Mouse (Mus musculus) ES-E14 (cell line): ENCODE measurements at regions not wholly inside any gene's neighbourhood (a gene's known extent, or its start where the extent isn't known, plus 50 kb on each side); places are given as distances from the start of the nearest gene placed in this dataset.

Experiments used
- DNase-seq: peaks from one replicate; pipeline ENCODE4 v3.0.0-alpha.2; 2013; ENCODE audit warnings: low read depth, low spot score
- H3K27ac ChIP-seq: 2 replicates; pipeline ENCODE4 v1.5.1; 2012; ENCODE audit warnings: low read depth, mild to moderate bottlenecking, low read length, moderate library complexity, mixed read lengths; ENCODE audit not compliant: poor library complexity, insufficient read depth, severe bottlenecking
- H3K36me3 ChIP-seq: 2 replicates; pipeline ENCODE4 v1.6.1; 2012; ENCODE audit warnings: mild to moderate bottlenecking, low read length, moderate library complexity, mixed read lengths; ENCODE audit not compliant: control insufficient read depth, poor library complexity, insufficient read depth, severe bottlenecking
- H3K4me1 ChIP-seq, 2 experiments: fragments of 150-350 bp in 1 of 2; sonication (generic) in 1 of 2; 2 replicates each; pipeline ENCODE4 v1.6.1; 2012; ENCODE audit warnings: low read length in 2 of 2, mild to moderate bottlenecking in 1 of 2, mixed read lengths in 1 of 2; ENCODE audit not compliant: control insufficient read depth in 2 of 2, insufficient read depth in 2 of 2, poor library complexity in 1 of 2
- H3K4me3 ChIP-seq, 2 experiments: fragments of 150-350 bp in 1 of 2; sonication (generic) in 1 of 2; 2 replicates each; pipeline ENCODE4 v1.5.1; 2012; ENCODE audit warnings: low read length in 2 of 2, low read depth in 1 of 2, mild to moderate bottlenecking in 1 of 2, mixed read lengths in 1 of 2; ENCODE audit not compliant: insufficient read depth in 1 of 2, poor library complexity in 1 of 2, severe bottlenecking in 1 of 2
- H3K9ac ChIP-seq: 2 replicates; pipeline ENCODE4 v1.6.1; 2012; ENCODE audit warnings: low read depth, mild to moderate bottlenecking, low read length, mixed read lengths; ENCODE audit not compliant: poor library complexity, insufficient read depth, severe bottlenecking
- H3K9me3 ChIP-seq: fragments of 150-350 bp; sonication (generic); 2 replicates; pipeline ENCODE4 v1.6.1; 2012; ENCODE audit warnings: low read depth, mild to moderate bottlenecking, low read length; ENCODE audit not compliant: control insufficient read depth, insufficient read depth
- CHD2 ChIP-seq: IDR thresholded peaks from 2 replicates; pipeline ENCODE4 v1.6.1; 2014; ENCODE audit warnings: mild to moderate bottlenecking, low read depth, low read length, inconsistent platforms
- HCFC1 ChIP-seq: IDR thresholded peaks from 2 replicates; pipeline ENCODE4 v1.6.1; 2012; ENCODE audit warnings: low read length, inconsistent platforms, borderline replicate concordance; ENCODE audit not compliant: insufficient read depth
- MAFK ChIP-seq: IDR thresholded peaks from 2 replicates; pipeline ENCODE4 v1.6.1; 2014; ENCODE audit warnings: mild to moderate bottlenecking, low read depth, low read length, inconsistent platforms; ENCODE audit not compliant: insufficient read depth
- ZC3H11A ChIP-seq: IDR thresholded peaks from 2 replicates; pipeline ENCODE4 v1.6.1; 2012; ENCODE audit warnings: low read depth, mild to moderate bottlenecking, inconsistent platforms, low read length, borderline replicate concordance
- ZNF384 ChIP-seq: IDR thresholded peaks from 2 replicates; pipeline ENCODE4 v1.6.1; 2012; ENCODE audit warnings: low read depth, low read length, inconsistent platforms
- in situ Hi-C, 2 experiments: fragments of 600-800 bp; cut with MboI; formaldehyde crosslinking; loops; one replicate each; pipeline ENCODE4 v1.15.1; 2025; ENCODE audit warnings: low sequenced_read_pairs in 2 of 2, inconsistent platforms in 1 of 2; ENCODE audit not compliant: unreplicated experiment in 2 of 2

DNA sequence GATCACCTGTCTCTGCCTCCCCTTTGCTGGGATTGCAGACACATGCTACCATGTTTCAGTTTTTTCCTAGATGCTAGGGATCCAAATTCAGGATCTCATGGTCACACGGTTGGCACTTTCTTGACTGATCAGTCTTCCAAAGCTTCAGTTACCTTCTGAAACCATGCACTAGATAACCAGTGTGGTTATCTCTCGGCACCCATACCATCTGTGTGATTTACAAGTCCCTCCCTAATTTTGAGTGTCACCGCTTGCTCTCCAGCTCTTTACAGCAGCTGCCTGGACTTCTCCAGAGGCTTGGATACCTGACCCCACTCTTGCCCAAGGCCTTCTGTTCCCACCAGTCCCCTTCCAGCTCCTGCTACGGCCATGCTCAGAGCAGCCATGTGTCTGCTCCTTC lies 130.6 kb upstream of the Nfe2l3 start:
- in situ Hi-C loops, result no loop called here
- H3K4me1 ChIP-seq, result no peaks in the 10 kb centered on the region
- TF ChIP-seq CHD2, result no peak
- no peak for TF ChIP-seq MAFK
- no peak for TF ChIP-seq HCFC1
- TF ChIP-seq ZC3H11A, result no peak
- TF ChIP-seq ZNF384, result no peak

DNA sequence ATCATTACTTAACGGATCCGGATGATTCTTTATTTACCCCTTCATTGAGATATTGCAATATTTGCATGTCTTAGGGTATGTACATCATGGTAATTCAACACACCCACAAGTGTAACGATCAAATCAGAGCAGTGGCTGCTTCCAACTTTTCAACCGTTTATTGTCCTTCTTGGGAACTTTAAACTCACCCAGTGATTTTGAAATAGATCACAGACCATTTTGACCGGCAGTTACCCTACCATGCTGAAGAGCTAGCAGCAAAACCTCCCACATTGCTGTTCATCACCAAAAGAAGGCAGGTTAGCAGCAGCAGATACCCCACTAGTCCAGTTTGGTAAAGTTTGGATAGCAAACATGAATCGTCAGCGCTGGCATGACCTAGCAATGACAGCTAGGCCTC lies 130.2 kb upstream of the Nfe2l3 start:
- no peaks in the 10 kb centered on the region for H3K36me3 ChIP-seq
- in situ Hi-C loops, result no loop called here
- H3K9me3 ChIP-seq, result no peaks in the 10 kb centered on the region
- H3K4me3 ChIP-seq, result no peak overlapping the region
- no peak overlapping the region for H3K9ac ChIP-seq
- DNase-seq, result no peak
- H3K27ac ChIP-seq, result no peak overlapping the region
- TF ChIP-seq MAFK (no peak), ZC3H11A (no peak), CHD2 (no peak), HCFC1 (no peak), ZNF384 (no peak)
- H3K4me1 ChIP-seq, result no peaks in the 10 kb centered on the region

More for the DNA sequence above, 130.6 kb upstream of the Nfe2l3 start:
- Histone ChIP-seq H3K9me3 (no peaks in the 10 kb centered on the region), H3K9ac (no peak overlapping the region), H3K4me3 (no peak overlapping the region), H3K36me3 (no peaks in the 10 kb centered on the region), H3K27ac (no peak overlapping the region)
- DNase-seq, result no peak

GRCm38 (mm10) chr6:51318341-51318740 lies 114.1 kb upstream of the Nfe2l3 start:
- no peak for DNase-seq
- H3K27ac ChIP-seq, result no peak overlapping the region
- TF ChIP-seq CHD2 (no peak), ZNF384 (no peak), ZC3H11A (no peak), HCFC1 (no peak), MAFK (no peak)
- in situ Hi-C loops, result no loop called here
- no peaks in the 10 kb centered on the region for H3K36me3 ChIP-seq
- H3K4me3 ChIP-seq, result no peak overlapping the region
- H3K4me1 ChIP-seq, result no peaks in the 10 kb centered on the region
- no peak overlapping the region for H3K9ac ChIP-seq
- no peaks in the 10 kb centered on the region for H3K9me3 ChIP-seq

DNA sequence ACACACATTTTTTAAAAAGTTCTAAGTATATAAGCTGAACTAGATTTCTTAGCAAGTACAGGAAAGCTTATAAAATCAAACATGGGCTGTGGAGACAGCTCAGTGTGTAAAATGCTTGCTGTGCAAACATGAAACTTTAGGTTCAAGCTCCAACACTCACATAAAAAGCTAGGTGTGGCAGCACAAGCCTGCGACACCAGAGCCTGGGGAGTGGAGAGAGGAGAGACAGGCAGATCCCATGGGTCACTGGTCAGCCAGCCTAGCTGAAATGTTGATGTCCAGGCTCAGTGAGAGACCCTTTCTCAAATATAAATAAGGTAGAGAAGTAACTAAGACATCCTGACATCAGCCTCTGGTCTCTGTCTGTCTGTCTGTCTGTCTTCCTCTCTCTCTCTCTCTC lies 112.5 kb upstream of the Nfe2l3 start:
- DNase-seq, result no peak
- TF ChIP-seq ZC3H11A, result no peak
- TF ChIP-seq MAFK, result no peak
- TF ChIP-seq HCFC1, result no peak
- TF ChIP-seq ZNF384, result no peak
- TF ChIP-seq CHD2, result no peak
- Histone ChIP-seq H3K27ac (no peak overlapping the region), H3K36me3 (no peaks in the 10 kb centered on the region), H3K4me3 (no peak overlapping the region), H3K4me1 (no peaks in the 10 kb centered on the region), H3K9ac (no peak overlapping the region), H3K9me3 (no peaks in the 10 kb centered on the region)
- in situ Hi-C loops, result no loop called here

DNA sequence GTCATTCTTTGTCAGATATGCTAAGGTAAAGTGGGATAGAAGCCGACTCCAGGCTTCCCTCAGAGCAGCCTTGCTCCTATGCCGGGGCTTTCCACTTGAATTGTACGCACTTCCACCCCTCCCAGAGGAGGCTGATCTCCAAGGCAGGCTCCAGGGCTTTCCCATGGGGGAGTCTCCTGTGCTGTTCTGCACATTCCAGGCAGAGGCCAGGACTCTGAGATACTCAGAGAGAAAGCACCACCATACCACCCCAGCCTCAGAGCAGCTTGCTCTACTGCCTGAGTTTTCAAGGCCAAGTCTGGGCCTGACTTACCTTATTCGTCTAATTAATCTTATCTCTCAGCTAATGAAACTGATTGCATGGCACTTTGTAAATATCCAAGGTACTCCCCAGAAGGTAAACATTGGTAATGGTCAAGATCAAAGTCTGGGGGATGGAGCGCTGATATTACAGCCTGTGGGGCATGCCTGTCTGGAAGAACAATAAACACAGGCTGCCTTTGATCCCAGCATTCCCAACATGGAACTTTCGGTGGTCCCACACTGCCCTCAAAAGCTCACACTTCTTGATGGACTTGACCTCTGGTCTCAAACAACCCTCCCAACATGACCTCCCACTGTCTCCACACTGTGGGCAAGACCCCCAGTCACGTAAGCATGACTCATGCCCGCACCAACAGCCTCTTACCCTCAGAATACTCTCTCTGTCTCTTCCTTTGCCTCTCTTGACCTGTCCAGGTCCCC lies 111.6 kb upstream of the Nfe2l3 start:
- in situ Hi-C loops, result no loop called here
- Histone ChIP-seq H3K4me1 (no peaks in the 10 kb centered on the region), H3K27ac (no peak overlapping the region), H3K9ac (no peak overlapping the region), H3K4me3 (no peak overlapping the region), H3K9me3 (no peaks in the 10 kb centered on the region), H3K36me3 (no peaks in the 10 kb centered on the region)
- DNase-seq, result no peak
- no peak for TF ChIP-seq HCFC1
- no peak for TF ChIP-seq ZNF384
- TF ChIP-seq ZC3H11A, result no peak
- TF ChIP-seq CHD2, result no peak
- no peak for TF ChIP-seq MAFK
